Mouse (Mus musculus): ENCODE measurements around the gene Fermt1. TPM values are rescaled to one million over a fixed set of nuclear protein-coding genes. Genes with fewer than 3 reads are reported as not detected.
A peak's percentile ranks its signal among the peaks of the same experiment; 100 is the strongest.

Gene Fermt1
- 69.7 and 77.5 TPM in 2 replicates for polyA plus RNA-seq (2015; fragmentation: Nextera tagmentation; extraction: Ambion mirVana)

DNA sequence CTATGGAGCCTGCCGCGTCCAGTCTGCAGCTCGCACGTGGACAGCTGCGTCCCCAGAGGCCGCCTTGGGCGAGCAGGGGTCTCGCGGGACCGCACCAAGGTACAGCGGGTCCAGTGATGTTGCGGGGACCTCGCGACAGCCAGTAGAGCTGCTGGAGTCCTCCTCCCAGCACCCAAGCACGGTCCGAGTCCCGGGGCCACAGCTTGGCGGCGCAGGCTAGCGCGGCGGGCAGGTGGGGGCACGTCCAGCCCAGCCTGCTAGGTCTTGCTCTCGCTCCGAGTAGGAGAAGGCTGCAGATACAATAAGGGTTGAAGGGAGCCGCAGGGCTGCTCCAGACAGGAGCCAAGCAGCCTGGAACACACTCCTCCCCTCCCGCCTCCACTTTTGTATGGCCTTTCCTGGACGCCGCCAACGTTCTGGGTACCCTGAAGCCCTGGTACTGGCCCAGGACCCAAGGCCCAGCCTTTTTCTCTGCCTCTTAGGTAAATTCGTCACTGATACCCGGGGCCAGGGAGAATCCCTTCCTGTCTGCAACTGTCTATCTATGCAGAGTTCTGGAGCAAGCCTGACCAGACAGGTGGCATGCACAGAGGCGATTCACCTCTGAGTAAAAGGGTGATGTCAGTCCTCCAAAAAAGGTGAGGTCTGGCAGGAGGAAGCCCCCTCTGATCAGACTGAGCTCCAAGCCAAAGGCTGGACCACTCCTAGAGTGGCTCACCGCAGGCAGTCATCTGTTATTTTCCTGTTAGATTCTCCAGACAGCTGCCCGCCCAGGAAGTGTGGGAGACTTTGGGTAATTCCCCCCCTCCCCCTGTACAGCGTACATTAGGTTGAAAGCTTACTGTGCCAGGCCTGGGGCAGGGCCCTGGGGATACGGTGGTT, at the start of gene Fermt1:
Gene Fermt1, minus strand, starts transcription at position 581 of the 882 bp plus-strand sequence.
- Histone ChIP-seq H3K9me3 (ENCODE audit: control insufficient read depth) (no peaks in the 10 kb centered on the region), H3K9ac (ENCODE audit: low read depth, low read length) (peak within 1 kb of the TSS; percentile 54), H3K4me2 (replicated peaks; ENCODE audit: low read depth) (peak within 1 kb of the TSS; percentile 71), H3K4me1 (replicated peaks; ENCODE audit: control insufficient read depth, insufficient read depth, low read length) (0 out of 2 replicates have a peak, but pooled peaks cover 2% of the 10 kb centered on the region), H3K36me3 (ENCODE audit: control insufficient read depth, insufficient read depth) (no peaks in the 10 kb centered on the region), H3K27me3 (replicated peaks; ENCODE audit: control insufficient read depth, insufficient read depth, low read length) (0 out of 2 replicates have a peak, but pooled peaks cover 3% of the 10 kb centered on the region), H3K27ac (ENCODE audit: low read depth, low read length) (peak within 1 kb of the TSS; percentile 88), H3K4me3 (ENCODE audit: low read depth, low read length) (peak within 1 kb of the TSS; percentile 57)
- peak; percentile 73 for ATAC-seq
- TF ChIP-seq CTCF (IDR thresholded peaks at IDR 0.05; ENCODE audit: low read depth) = 0 out of 2 replicates have a peak, but pooled peaks have one; percentile 21
- 2% methylated on average over 37 of the region's 37 CpGs for WGBS

DNA sequence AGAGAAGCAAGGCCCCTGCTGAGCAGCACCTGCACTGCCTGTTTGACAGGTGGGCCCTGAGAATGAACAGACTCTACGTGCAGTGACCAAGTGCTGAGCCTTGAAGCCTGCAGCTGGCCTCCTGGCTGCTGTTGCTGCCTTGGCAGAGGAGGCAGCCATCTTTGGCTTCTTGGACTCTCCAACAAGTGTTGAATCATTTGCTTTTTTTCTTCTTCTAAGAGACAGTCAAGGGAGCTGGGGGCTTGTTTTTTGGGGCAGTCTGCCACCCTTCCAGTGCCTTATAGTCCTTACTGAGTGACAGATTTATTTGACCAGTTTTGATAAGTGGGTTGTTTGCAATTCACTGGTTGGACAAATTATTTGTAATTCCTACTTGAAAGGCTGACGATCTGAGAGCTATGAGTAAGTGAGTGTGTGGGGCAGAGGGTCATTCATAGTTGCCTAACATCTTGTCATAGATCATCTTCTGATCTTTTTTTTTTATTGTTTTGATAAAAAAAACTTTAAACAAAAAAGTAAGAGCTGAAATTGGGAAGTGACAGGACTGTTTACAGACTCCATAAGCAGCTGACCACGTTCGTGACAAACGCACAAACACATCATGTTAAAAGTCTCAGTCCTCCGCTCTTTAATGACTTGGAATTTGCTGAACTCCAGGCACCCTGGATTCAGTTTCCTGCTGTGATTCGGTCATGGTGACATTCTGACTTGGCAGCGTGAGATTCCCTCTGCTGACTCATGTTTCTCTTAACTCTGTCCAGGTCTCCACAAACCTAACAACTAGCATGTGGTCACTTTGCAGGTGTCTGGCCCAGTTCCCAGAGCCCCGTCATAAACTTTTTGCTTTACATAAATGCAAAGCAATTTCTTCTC, 47.2 kb upstream of the Fermt1 start:
- no peak for ATAC-seq

DNA sequence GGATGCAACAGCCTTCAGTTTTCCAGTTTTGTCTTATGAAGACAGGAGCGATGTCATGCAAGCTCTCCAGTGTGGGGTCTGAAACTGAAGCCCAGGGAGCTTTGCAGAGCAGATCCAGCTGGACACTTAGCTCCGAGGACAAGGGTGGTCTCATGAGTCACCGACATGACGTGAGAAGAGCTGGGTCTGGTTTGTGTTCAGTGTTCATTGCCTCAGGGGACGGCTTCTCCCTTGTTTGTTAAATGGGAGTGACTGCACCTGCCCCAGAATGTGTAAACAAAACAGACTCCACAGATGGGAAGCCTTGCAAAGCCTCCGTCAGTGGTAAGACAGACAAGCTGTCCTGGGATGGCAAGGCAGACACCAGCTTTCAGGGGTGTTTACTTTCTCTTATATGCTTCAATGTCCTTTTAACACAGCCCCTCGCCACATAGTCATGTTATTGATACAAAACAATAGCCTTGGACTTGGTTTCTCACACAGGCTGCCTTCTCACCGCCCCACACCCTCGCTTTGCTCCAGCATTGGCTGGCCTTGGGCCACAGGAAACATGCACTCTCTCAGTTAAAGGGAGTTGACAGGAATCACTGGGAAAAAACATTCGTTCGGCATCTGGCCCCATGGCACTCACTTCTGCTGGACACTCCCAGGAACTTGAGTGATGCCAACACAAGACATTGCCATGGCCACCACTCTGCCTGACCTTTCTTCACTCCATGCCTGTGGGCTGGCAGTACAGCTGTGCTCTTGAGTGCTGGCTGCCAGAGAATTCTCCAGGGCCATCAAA, 44.3 kb upstream of the Fermt1 start:
- no peak for TF ChIP-seq CTCF (IDR thresholded peaks at IDR 0.05; ENCODE audit: low read depth)
- ATAC-seq = peak; percentile 69
- Histone ChIP-seq H3K27me3 (replicated peaks; ENCODE audit: control insufficient read depth, insufficient read depth, low read length) (no peaks in the 10 kb centered on the region), H3K27ac (ENCODE audit: low read depth, low read length) (no peak overlapping the region), H3K4me1 (replicated peaks; ENCODE audit: control insufficient read depth, insufficient read depth, low read length) (no peaks in the 10 kb centered on the region), H3K9ac (ENCODE audit: low read depth, low read length) (no peak overlapping the region), H3K4me2 (replicated peaks; ENCODE audit: low read depth) (no peak overlapping the region; the same call in 1 of the 2 replicates), H3K36me3 (ENCODE audit: control insufficient read depth, insufficient read depth) (no peaks in the 10 kb centered on the region), H3K9me3 (ENCODE audit: control insufficient read depth) (no peaks in the 10 kb centered on the region), H3K4me3 (ENCODE audit: low read depth, low read length) (no peak overlapping the region)
- WGBS = 21% methylated on average over 11 of the region's 11 CpGs

More for the DNA sequence above, 47.2 kb upstream of the Fermt1 start:
- no peaks in the 10 kb centered on the region for H3K9me3 ChIP-seq (ENCODE audit: control insufficient read depth)
- no peaks in the 10 kb centered on the region for H3K27me3 ChIP-seq (replicated peaks; ENCODE audit: control insufficient read depth, insufficient read depth, low read length)
- no peak overlapping the region for H3K27ac ChIP-seq (ENCODE audit: low read depth, low read length)
- no peak overlapping the region for H3K4me3 ChIP-seq (ENCODE audit: low read depth, low read length)
- no peaks in the 10 kb centered on the region for H3K4me1 ChIP-seq (replicated peaks; ENCODE audit: control insufficient read depth, insufficient read depth, low read length)
- no peaks in the 10 kb centered on the region for H3K36me3 ChIP-seq (ENCODE audit: control insufficient read depth, insufficient read depth)
- 48% methylated on average over 9 of the region's 9 CpGs for WGBS
- H3K9ac ChIP-seq (ENCODE audit: low read depth, low read length) = no peak overlapping the region
- TF ChIP-seq CTCF (IDR thresholded peaks at IDR 0.05; ENCODE audit: low read depth) = no peak
- H3K4me2 ChIP-seq (replicated peaks; ENCODE audit: low read depth) = no peak overlapping the region

DNA sequence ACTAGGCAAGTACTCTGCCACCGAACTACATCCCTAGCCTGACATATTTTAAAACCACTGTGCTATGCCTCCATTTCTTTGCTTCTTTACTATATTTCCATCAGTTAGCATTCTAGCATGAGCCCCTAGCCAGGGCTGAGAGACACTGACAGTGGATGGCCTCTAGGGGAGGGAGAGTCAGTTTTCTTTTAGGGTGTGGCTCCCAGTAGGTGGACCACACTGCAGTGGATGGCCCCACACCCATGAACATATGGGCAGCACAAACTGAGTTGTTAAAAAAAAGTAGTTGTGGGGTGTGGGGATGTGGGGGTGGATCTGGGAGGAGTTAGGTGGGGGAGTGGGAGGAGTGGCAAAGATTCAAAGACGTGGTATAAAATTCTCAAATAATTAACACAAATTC, 27.6 kb upstream of the Fermt1 start:
- TF ChIP-seq CTCF (IDR thresholded peaks at IDR 0.05; ENCODE audit: low read depth) = peak; percentile 22; the same call in 1 of the 2 replicates
- peak; percentile 51; the same call in 1 of the 2 replicates for ATAC-seq
- Histone ChIP-seq H3K4me1 (replicated peaks; ENCODE audit: control insufficient read depth, insufficient read depth, low read length) (no peaks in the 10 kb centered on the region), H3K36me3 (ENCODE audit: control insufficient read depth, insufficient read depth) (no peaks in the 10 kb centered on the region), H3K4me2 (replicated peaks; ENCODE audit: low read depth) (no peak overlapping the region), H3K9ac (ENCODE audit: low read depth, low read length) (no peak overlapping the region), H3K4me3 (ENCODE audit: low read depth, low read length) (no peak overlapping the region), H3K27ac (ENCODE audit: low read depth, low read length) (no peak overlapping the region), H3K9me3 (ENCODE audit: control insufficient read depth) (no peaks in the 10 kb centered on the region), H3K27me3 (replicated peaks; ENCODE audit: control insufficient read depth, insufficient read depth, low read length) (no peaks in the 10 kb centered on the region)
- 80% methylated on average over 2 of the region's 2 CpGs for WGBS

GRCm38 (mm10) chr2:132970772-132971173, 25.1 kb upstream of the Fermt1 start:
- H3K27ac ChIP-seq (ENCODE audit: low read depth, low read length) = no peak overlapping the region
- H3K9me3 ChIP-seq (ENCODE audit: control insufficient read depth) = no peaks in the 10 kb centered on the region
- no peak for ATAC-seq
- no peak overlapping the region for H3K9ac ChIP-seq (ENCODE audit: low read depth, low read length)
- no peak overlapping the region for H3K4me3 ChIP-seq (ENCODE audit: low read depth, low read length)
- 27% methylated on average over 4 of the region's 4 CpGs for WGBS
- H3K4me2 ChIP-seq (replicated peaks; ENCODE audit: low read depth) = no peak overlapping the region
- H3K27me3 ChIP-seq (replicated peaks; ENCODE audit: control insufficient read depth, insufficient read depth, low read length) = no peaks in the 10 kb centered on the region
- TF ChIP-seq CTCF (IDR thresholded peaks at IDR 0.05; ENCODE audit: low read depth) = peak; percentile 68
- no peaks in the 10 kb centered on the region for H3K4me1 ChIP-seq (replicated peaks; ENCODE audit: control insufficient read depth, insufficient read depth, low read length)
- no peaks in the 10 kb centered on the region for H3K36me3 ChIP-seq (ENCODE audit: control insufficient read depth, insufficient read depth)
